ENCODE assay signal across 8 mouse cellular contexts in the genomic region with DNA sequence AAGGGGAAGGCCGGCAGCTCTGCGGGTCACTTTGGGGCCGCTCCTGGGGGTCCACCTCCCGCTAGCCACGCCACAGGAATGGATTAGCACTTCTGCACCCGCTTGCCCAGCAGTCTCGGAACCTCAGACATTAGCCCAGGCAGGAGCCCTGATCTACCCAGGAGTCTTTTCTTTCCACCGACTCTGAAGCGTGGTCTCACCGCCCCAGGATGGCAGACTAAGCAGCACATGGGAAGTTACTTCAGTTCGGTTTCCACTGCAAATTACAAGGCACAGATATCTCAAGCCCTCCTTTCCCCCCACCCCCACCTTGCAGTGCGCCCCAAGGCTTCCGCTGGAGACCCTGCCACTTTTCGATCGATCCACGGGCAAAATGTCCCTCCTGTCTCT. TPM values are rescaled to one million over a fixed set of nuclear protein-coding genes. Genes with fewer than 3 reads are reported as not detected.
DNase-seq lines count a peak whose midpoint lies in the region; ATAC-seq lines count a peak whose summit lies in the region.

No protein-coding gene starts in this region.

- H3K4me3 ChIP-seq in kidney, embryonic 14.5 days (ENCODE audit: low read length): peak overlapping the region; percentile 54
- H3K4me3 ChIP-seq in hindbrain, embryonic 13.5 days: peak overlapping the region; percentile 48
- peak overlapping the region; percentile 64 for H3K4me3 ChIP-seq in midbrain, embryonic 12.5 days

- H3K4me1 ChIP-seq in kidney, embryonic 14.5 days (ENCODE audit: control insufficient read depth, insufficient read depth, low read length): 0 out of 2 replicates have a peak, but pooled peaks cover 3% of the 10 kb centered on the region
- H3K4me1 ChIP-seq in hindbrain, embryonic 13.5 days (replicated peaks): peaks cover 27% of the 10 kb centered on the region
- H3K4me1 ChIP-seq in midbrain, embryonic 12.5 days: peaks cover 17% of the 10 kb centered on the region

- no peak for DNase-seq in kidney, adult 18-20 months
- DNase-seq in embryo, embryonic 10.5 days (ENCODE audit: low spot score): peak; percentile 13
- no peak for DNase-seq in thymus, postnatal 4 days
- no peak for DNase-seq in right cerebral cortex, adult 18-20 months
- DNase-seq in thymus, postnatal 14 days: no peak

- ATAC-seq in kidney, embryonic 14.5 days (ENCODE audit: low FRiP score, low TSS enrichment): no peak
- ATAC-seq in hindbrain, embryonic 13.5 days (ENCODE audit: low FRiP score): peak; percentile 44
- ATAC-seq in midbrain, embryonic 12.5 days (ENCODE audit: low FRiP score, low read depth): peak; percentile 20; the same call in 1 of the 2 replicates

- H3K9me3 ChIP-seq in kidney, embryonic 14.5 days (ENCODE audit: control insufficient read depth, low read length): no peaks in the 10 kb centered on the region
- no peaks in the 10 kb centered on the region for H3K9me3 ChIP-seq in hindbrain, embryonic 13.5 days
- H3K9me3 ChIP-seq in midbrain, embryonic 12.5 days: no peaks in the 10 kb centered on the region

- peak overlapping the region; percentile 95 for H3K4me2 ChIP-seq in kidney, embryonic 14.5 days (replicated peaks; ENCODE audit: low read depth, low read length)
- peak overlapping the region; percentile 99 for H3K4me2 ChIP-seq in hindbrain, embryonic 13.5 days
- peak overlapping the region; percentile 100 for H3K4me2 ChIP-seq in midbrain, embryonic 12.5 days (replicated peaks)

- no peak overlapping the region for H3K27ac ChIP-seq in kidney, embryonic 14.5 days (ENCODE audit: low read depth, low read length)
- H3K27ac ChIP-seq in hindbrain, embryonic 13.5 days: no peak overlapping the region
- H3K27ac ChIP-seq in midbrain, embryonic 12.5 days (replicated peaks): no peak overlapping the region

- H3K36me3 ChIP-seq in kidney, embryonic 14.5 days (ENCODE audit: control insufficient read depth, insufficient read depth, low read length): no peaks in the 10 kb centered on the region
- H3K36me3 ChIP-seq in hindbrain, embryonic 13.5 days: no peaks in the 10 kb centered on the region
- H3K36me3 ChIP-seq in midbrain, embryonic 12.5 days: no peaks in the 10 kb centered on the region

- peaks cover 13% of the 10 kb centered on the region for H3K27me3 ChIP-seq in kidney, embryonic 14.5 days (ENCODE audit: control insufficient read depth, insufficient read depth, low read length)
- H3K27me3 ChIP-seq in hindbrain, embryonic 13.5 days: peaks cover 49% of the 10 kb centered on the region
- peaks cover 34% of the 10 kb centered on the region for H3K27me3 ChIP-seq in midbrain, embryonic 12.5 days

- H3K9ac ChIP-seq in kidney, embryonic 14.5 days (ENCODE audit: low read depth, low read length): peak overlapping the region; percentile 57
- H3K9ac ChIP-seq in hindbrain, embryonic 13.5 days: peak overlapping the region; percentile 70
- H3K9ac ChIP-seq in midbrain, embryonic 12.5 days (replicated peaks): peak overlapping the region; percentile 69

- 1% methylated on average over 16 of the region's 16 CpGs for WGBS in kidney, embryonic 14.5 days
- WGBS in hindbrain, embryonic 13.5 days: 3% methylated on average over 16 of the region's 16 CpGs
- WGBS in midbrain, embryonic 12.5 days: under 1% methylated on average over 16 of the region's 16 CpGs

RNA-seq across cellular contexts. Expression of a gene that starts 0.6 kb away (rescaled TPM):
- 0.19 and 0.31 TPM in 2 replicates for polyA plus RNA-seq in kidney, embryonic 14.5 days (2014; fragmentation: Nextera tagmentation; extraction: Ambion mirVana)
- polyA plus RNA-seq in hindbrain, embryonic 13.5 days (2015; fragmentation: Nextera tagmentation; extraction: Ambion mirVana): 0.43 and 0.58 TPM in 2 replicates
- 0.08 and 0.15 TPM in 2 replicates for polyA plus RNA-seq in midbrain, embryonic 12.5 days (2016; fragmentation: Nextera tagmentation; extraction: Ambion mirVana)
